Mouse (Mus musculus) heart, postnatal 0 days (tissue): ENCODE measurements around the gene Ssbp1. TPM values are rescaled to one million over a fixed set of nuclear protein-coding genes. Genes with fewer than 3 reads are reported as not detected.

Source experiments
- ATAC-seq: fragments of 200-750 bp; cut with Nextera tagmentation; 2 replicates; pipeline ENCODE4 v1.8.0; 2017; ENCODE audit warnings: low read depth, moderate number of reproducible peaks, moderate library complexity; ENCODE audit not compliant: insufficient read depth
- DNase-seq: peaks from one replicate; pipeline ENCODE4 v3.0.0-alpha.2; 2016; ENCODE audit warnings: low spot score
- H3K27ac ChIP-seq: fragments of 300-500 bp; sonication (generic); 2 replicates; pipeline ENCODE4 v1.5.1; 2014; ENCODE audit warnings: low read depth, mild to moderate bottlenecking
- H3K27me3 ChIP-seq: fragments of 300-500 bp; sonication (generic); 2 replicates; pipeline ENCODE4 v1.6.1; 2014; ENCODE audit warnings: low read length, mixed read lengths; ENCODE audit not compliant: control insufficient read depth, insufficient read depth
- H3K36me3 ChIP-seq: fragments of 300-500 bp; sonication (generic); replicated peaks from 2 replicates; pipeline ENCODE4 v1.6.1; 2014; ENCODE audit warnings: low read length, mixed read lengths; ENCODE audit not compliant: control insufficient read depth, insufficient read depth
- H3K4me1 ChIP-seq: fragments of 300-500 bp; sonication (generic); 2 replicates; pipeline ENCODE4 v1.6.1; 2014; ENCODE audit warnings: antibody characterized with exemption; ENCODE audit not compliant: control insufficient read depth, insufficient read depth
- H3K4me2 ChIP-seq: fragments of 300-500 bp; sonication (generic); 2 replicates; pipeline ENCODE4 v1.6.1; 2014; ENCODE audit warnings: low read depth, mild to moderate bottlenecking, low read length, moderate library complexity
- H3K4me3 ChIP-seq: fragments of 300-500 bp; sonication (generic); 2 replicates; pipeline ENCODE4 v1.5.1; 2014; ENCODE audit warnings: low read depth, low read length
- H3K9ac ChIP-seq: fragments of 300-500 bp; sonication (generic); replicated peaks from 2 replicates; pipeline ENCODE4 v1.6.1; 2014; ENCODE audit warnings: low read depth, low read length, mixed read lengths
- H3K9me3 ChIP-seq: fragments of 300-500 bp; sonication (generic); replicated peaks from 2 replicates; pipeline ENCODE4 v1.6.1; 2016; ENCODE audit warnings: low read length; ENCODE audit not compliant: control insufficient read depth
- CTCF ChIP-seq: IDR thresholded peaks from 2 replicates; pipeline ENCODE4 v1.5.1; 2016; ENCODE audit warnings: antibody characterized with exemption, control low read depth, low read depth
- EP300 ChIP-seq: IDR thresholded peaks from 2 replicates; pipeline ENCODE4 v1.6.1; 2016; ENCODE audit warnings: antibody characterized with exemption, low read depth
- WGBS: fragments of 180-500 bp; shearing (Covaris S2); extraction: QIAGEN DNeasy Blood & Tissue Kit; methylation state at CpG from one replicate; pipeline ENCODE4 v1.1.7; 2014; 5-methylcytosine and 5-hydroxymethylcytosine counted together
- polyA plus RNA-seq: library from polyadenylated mRNA; unstranded; fragments of >200 nt; fragmentation: Nextera tagmentation; extraction: Ambion mirVana; gene quantifications from 2 replicates; pipeline ENCODE4 v1.2.1, GENCODE M21; 2015
- total RNA-seq: library from RNA; depleted of rRNA; stranded (reverse); fragments of >200 nt; gene quantifications from 2 replicates; pipeline ENCODE4 v1.2.3, GENCODE M21; 2014; ENCODE audit warnings: low replicate concordance; rRNA removed

The Ssbp1 gene
- total RNA-seq (5.5 and 11.4 TPM in 2 replicates), polyA plus RNA-seq (111 and 116 TPM in 2 replicates)

- H3K4me1 ChIP-seq: peaks cover 7% of the 10 kb centered on the region
- peaks cover 24% of the 10 kb centered on the region for H3K36me3 ChIP-seq
- peak; percentile 97 for ATAC-seq
- H3K27ac ChIP-seq: peak within 1 kb of the TSS; percentile 98
- DNase-seq: peak; percentile 92
- peak within 1 kb of the TSS; percentile 95 for H3K9ac ChIP-seq
- H3K27me3 ChIP-seq: no peaks in the 10 kb centered on the region
- 1% methylated on average over 54 of the region's 54 CpGs for WGBS
- H3K4me2 ChIP-seq: peak within 1 kb of the TSS; percentile 84
- H3K4me3 ChIP-seq: peak within 1 kb of the TSS; percentile 88
- TF ChIP-seq EP300 (peak; percentile 95), CTCF (peak; percentile 23)
- H3K9me3 ChIP-seq: no peaks in the 10 kb centered on the region
These were observed at the start of gene Ssbp1 for GRCm38 (mm10) chr6:40470916-40471719. Ssbp1 (plus strand) TSS chr6:40471352.

DNA sequence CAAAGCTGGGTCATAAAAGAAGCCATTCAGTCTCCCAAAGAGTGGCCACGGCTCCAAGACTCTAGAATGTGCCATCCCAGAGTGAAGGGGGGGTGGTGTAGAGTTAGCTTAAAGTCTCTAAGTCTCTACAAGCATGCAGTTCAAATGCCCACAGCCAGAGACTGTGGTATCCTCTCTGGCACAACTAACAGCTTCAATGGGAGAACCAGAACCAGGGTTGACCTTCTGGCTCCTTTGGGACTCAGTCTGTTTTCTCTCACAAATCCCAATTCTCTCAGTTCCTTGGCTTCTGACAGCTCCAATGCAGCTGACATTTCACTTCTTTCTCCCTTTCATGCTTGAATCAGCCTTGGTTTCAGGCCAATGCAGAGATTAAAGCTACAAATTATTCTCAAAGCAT lies 48.1 kb upstream of the Ssbp1 start:
- no peak overlapping the region for H3K9ac ChIP-seq
- ATAC-seq (no peak), DNase-seq (no peak)
- H3K4me2 ChIP-seq: no peak overlapping the region
- no peak overlapping the region for H3K27ac ChIP-seq
- WGBS: 88% methylated on average over 1 of the region's 1 CpGs
- no peak overlapping the region for H3K4me3 ChIP-seq
- no peaks in the 10 kb centered on the region for H3K9me3 ChIP-seq
- no peaks in the 10 kb centered on the region for H3K4me1 ChIP-seq
- TF ChIP-seq CTCF (no peak), EP300 (no peak)
- no peaks in the 10 kb centered on the region for H3K36me3 ChIP-seq
- no peaks in the 10 kb centered on the region for H3K27me3 ChIP-seq

DNA sequence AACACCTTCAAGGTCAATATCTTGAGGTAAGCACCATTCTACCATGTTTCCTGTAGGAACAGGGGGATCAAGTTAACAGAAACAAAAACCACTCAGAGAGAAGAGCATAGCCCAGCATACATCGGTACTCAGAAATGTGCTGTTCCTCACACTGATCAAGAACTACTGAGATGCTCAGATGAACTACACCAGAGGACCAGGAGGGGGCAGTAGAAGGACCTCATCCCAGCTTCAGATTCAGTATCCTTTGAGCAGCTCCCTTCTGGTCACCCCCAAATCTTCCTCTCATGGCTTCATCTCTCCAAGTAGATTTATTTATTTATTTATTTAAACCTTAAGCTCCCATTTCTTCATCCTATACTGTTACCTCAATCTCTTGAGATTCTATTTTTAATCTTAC lies 47.4 kb upstream of the Ssbp1 start:
- DNase-seq (peak; percentile 13), ATAC-seq (no peak)
- H3K9ac ChIP-seq: no peak overlapping the region
- no peaks in the 10 kb centered on the region for H3K27me3 ChIP-seq
- H3K27ac ChIP-seq: no peak overlapping the region
- H3K36me3 ChIP-seq: no peaks in the 10 kb centered on the region
- no peak overlapping the region for H3K4me3 ChIP-seq
- peak; percentile 46 for TF ChIP-seq CTCF
- TF ChIP-seq EP300: no peak
- no peaks in the 10 kb centered on the region for H3K4me1 ChIP-seq
- 47% methylated on average over 1 of the region's 1 CpGs for WGBS
- no peaks in the 10 kb centered on the region for H3K9me3 ChIP-seq
- H3K4me2 ChIP-seq: no peak overlapping the region

DNA sequence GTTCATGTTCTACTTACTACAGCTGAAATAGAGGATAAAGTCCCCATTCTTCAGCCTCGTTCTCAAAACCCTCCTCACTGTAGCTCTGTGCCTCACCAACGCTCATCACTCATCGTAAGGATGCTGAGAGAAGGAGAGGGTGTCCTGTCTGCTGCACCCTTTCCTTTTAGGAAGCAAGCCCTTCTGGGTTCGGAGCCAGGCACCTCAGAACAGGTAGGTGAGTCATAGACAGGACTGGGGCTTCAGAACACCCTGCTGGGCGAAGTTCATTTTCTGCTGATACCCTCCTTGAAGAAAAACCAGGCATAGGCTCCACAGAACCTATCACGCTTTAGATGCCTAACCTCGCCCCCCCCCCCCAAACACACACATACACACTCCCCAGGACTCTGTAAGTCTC lies 43.7 kb upstream of the Ssbp1 start:
- ATAC-seq (no peak), DNase-seq (no peak)
- Histone ChIP-seq H3K9me3 (no peaks in the 10 kb centered on the region), H3K27ac (no peak overlapping the region), H3K4me2 (no peak overlapping the region), H3K36me3 (no peaks in the 10 kb centered on the region), H3K9ac (no peak overlapping the region), H3K4me1 (no peaks in the 10 kb centered on the region), H3K27me3 (no peaks in the 10 kb centered on the region), H3K4me3 (no peak overlapping the region)
- 75% methylated on average over 7 of the region's 7 CpGs for WGBS
- no peak for TF ChIP-seq EP300
- TF ChIP-seq CTCF: no peak

DNA sequence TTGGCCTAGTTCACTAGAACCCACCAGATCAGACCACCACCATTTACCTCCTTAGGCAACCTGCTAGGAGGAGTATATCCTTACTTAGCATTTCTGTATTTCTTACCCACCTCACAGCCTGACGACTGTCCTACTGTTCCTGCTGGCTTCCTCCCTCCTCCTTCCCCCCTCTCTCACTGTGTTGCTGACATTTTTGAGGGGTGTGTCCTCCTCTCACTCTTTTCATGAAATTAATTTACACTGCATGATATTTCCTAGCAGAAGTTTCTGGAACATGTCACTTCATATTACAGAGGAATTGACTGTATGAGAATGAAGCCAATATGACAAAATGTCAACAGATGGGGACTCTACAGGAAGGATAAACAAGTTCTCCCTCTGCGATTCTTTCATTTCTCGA lies 42.5 kb upstream of the Ssbp1 start:
- no peaks in the 10 kb centered on the region for H3K9me3 ChIP-seq
- DNase-seq (no peak), ATAC-seq (no peak)
- no peak overlapping the region for H3K9ac ChIP-seq
- no peak overlapping the region for H3K4me2 ChIP-seq
- TF ChIP-seq EP300: no peak
- no peak for TF ChIP-seq CTCF
- no peaks in the 10 kb centered on the region for H3K27me3 ChIP-seq
- H3K4me1 ChIP-seq: no peaks in the 10 kb centered on the region
- 74% methylated on average over 3 of the region's 3 CpGs for WGBS
- H3K27ac ChIP-seq: no peak overlapping the region
- H3K4me3 ChIP-seq: no peak overlapping the region
- H3K36me3 ChIP-seq: no peaks in the 10 kb centered on the region
